Mouse (Mus musculus) olfactory bulb, adult 2 months (tissue): Measurements from ENCODE around the gene Miga1.

Source experiments
- CTCF ChIP-seq: fragments of 200-500 bp; IDR thresholded peaks from 2 replicates; pipeline ENCODE4 v1.5.1; 2012; ENCODE audit warnings: low read depth, mild to moderate bottlenecking, low read length, moderate library complexity; ENCODE audit not compliant: insufficient read depth
- POLR2A ChIP-seq: fragments of 200-500 bp; IDR thresholded peaks from 2 replicates; pipeline ENCODE4 v1.6.1; 2012; ENCODE audit warnings: mild to moderate bottlenecking, low read depth, low read length, moderate library complexity; ENCODE audit not compliant: insufficient read depth

- no peak for TF ChIP-seq CTCF
- no peak for TF ChIP-seq POLR2A
Observed at GRCm38 (mm10) chr3:152376063-152376462, 35.9 kb upstream of the Miga1 start.
